Mouse (Mus musculus) intestine, embryonic 15.5 days (tissue): ENCODE results near the gene Anln. TPM values are rescaled to one million over a fixed set of nuclear protein-coding genes. Genes with fewer than 3 reads are reported as not detected.

Experiments used
- ATAC-seq: fragments of 200-750 bp; cut with Nextera tagmentation; 2 replicates; pipeline ENCODE4 v1.8.0; 2017; ENCODE audit warnings: moderate TSS enrichment, moderate library complexity
- H3K27ac ChIP-seq: fragments of 300-500 bp; sonication (generic); 2 replicates; pipeline ENCODE4 v1.5.1; 2015; ENCODE audit warnings: mild to moderate bottlenecking, inconsistent platforms
- H3K27me3 ChIP-seq: fragments of 300-500 bp; sonication (generic); replicated peaks from 2 replicates; pipeline ENCODE4 v1.6.1; 2015; ENCODE audit warnings: inconsistent platforms
- H3K36me3 ChIP-seq: fragments of 300-500 bp; sonication (generic); 2 replicates; pipeline ENCODE4 v1.6.1; 2015; ENCODE audit warnings: inconsistent platforms
- H3K4me1 ChIP-seq: fragments of 300-500 bp; sonication (generic); replicated peaks from 2 replicates; pipeline ENCODE4 v1.6.1; 2015; ENCODE audit warnings: inconsistent platforms
- H3K4me2 ChIP-seq: fragments of 300-500 bp; sonication (generic); replicated peaks from 2 replicates; pipeline ENCODE4 v1.6.1; 2015; ENCODE audit warnings: mild to moderate bottlenecking, inconsistent platforms
- H3K4me3 ChIP-seq: fragments of 300-500 bp; sonication (generic); replicated peaks from 2 replicates; pipeline ENCODE4 v1.5.1; 2015; ENCODE audit warnings: inconsistent platforms
- H3K9ac ChIP-seq: fragments of 300-500 bp; sonication (generic); 2 replicates; pipeline ENCODE4 v1.6.1; 2015; ENCODE audit warnings: inconsistent platforms
- H3K9me3 ChIP-seq: fragments of 300-500 bp; sonication (generic); 2 replicates; pipeline ENCODE4 v1.6.1; 2016; ENCODE audit warnings: inconsistent platforms
- WGBS: fragments of 180-500 bp; shearing (Covaris S2); methylation state at CpG from one replicate; pipeline ENCODE4 v1.1.7; 2015; 5-methylcytosine and 5-hydroxymethylcytosine counted together
- polyA plus RNA-seq: library from polyadenylated mRNA; unstranded; fragments of >200 nt; fragmentation: Nextera tagmentation; extraction: Ambion mirVana; gene quantifications from 2 replicates; pipeline ENCODE4 v1.2.1, GENCODE M21; 2015

Gene Anln
- 40.5 and 42.4 TPM in 2 replicates for polyA plus RNA-seq

- Histone ChIP-seq H3K4me1 (peaks cover 10% of the 10 kb centered on the region; the same call in 1 of the 2 replicates), H3K36me3 (no peaks in the 10 kb centered on the region), H3K27me3 (no peaks in the 10 kb centered on the region), H3K4me2 (peak within 1 kb of the TSS; percentile 91), H3K9ac (peak within 1 kb of the TSS; percentile 88), H3K9me3 (no peaks in the 10 kb centered on the region), H3K27ac (peak within 1 kb of the TSS; percentile 94), H3K4me3 (peak within 1 kb of the TSS; percentile 64)
- peak; percentile 97 for ATAC-seq
- WGBS, result under 1% methylated on average over 44 of the region's 44 CpGs
Measured at GRCm38 (mm10) chr9:22389021-22389476, at the start of gene Anln. Gene Anln (minus strand): TSS chr9:22389188.

GRCm38 (mm10) chr9:22434101-22434500 is 45.1 kb upstream of the Anln start:
- no peak overlapping the region for H3K4me3 ChIP-seq
- H3K4me2 ChIP-seq, result no peak overlapping the region
- H3K9me3 ChIP-seq, result no peaks in the 10 kb centered on the region
- H3K27me3 ChIP-seq, result no peaks in the 10 kb centered on the region
- H3K27ac ChIP-seq, result no peak overlapping the region
- ATAC-seq, result no peak
- H3K4me1 ChIP-seq, result no peaks in the 10 kb centered on the region
- H3K36me3 ChIP-seq, result no peaks in the 10 kb centered on the region
- no peak overlapping the region for H3K9ac ChIP-seq
- 83% methylated on average over 2 of the region's 2 CpGs for WGBS

- H3K4me1 ChIP-seq, result 0 out of 2 replicates have a peak, but pooled peaks cover 3% of the 10 kb centered on the region
- no peak overlapping the region for H3K27ac ChIP-seq
- no peak overlapping the region for H3K4me3 ChIP-seq
- H3K36me3 ChIP-seq, result no peaks in the 10 kb centered on the region
- H3K4me2 ChIP-seq, result no peak overlapping the region
- no peaks in the 10 kb centered on the region for H3K9me3 ChIP-seq
- no peak for ATAC-seq
- no peaks in the 10 kb centered on the region for H3K27me3 ChIP-seq
- 67% methylated on average over 2 of the region's 2 CpGs for WGBS
- no peak overlapping the region for H3K9ac ChIP-seq
Measured at GRCm38 (mm10) chr9:22433221-22433620, 44.2 kb upstream of the Anln start.

- no peak for ATAC-seq
- Histone ChIP-seq H3K4me1 (0 out of 2 replicates have a peak, but pooled peaks cover 3% of the 10 kb centered on the region), H3K9ac (no peak overlapping the region), H3K27me3 (no peaks in the 10 kb centered on the region), H3K27ac (no peak overlapping the region), H3K36me3 (no peaks in the 10 kb centered on the region), H3K4me3 (no peak overlapping the region), H3K4me2 (no peak overlapping the region), H3K9me3 (no peaks in the 10 kb centered on the region)
- 30% methylated on average over 5 of the region's 5 CpGs for WGBS
Measured at GRCm38 (mm10) chr9:22430315-22430840, 41.4 kb upstream of the Anln start.

- H3K9me3 ChIP-seq, result no peaks in the 10 kb centered on the region
- H3K27me3 ChIP-seq, result no peaks in the 10 kb centered on the region
- 0 out of 2 replicates have a peak, but pooled peaks have one; percentile 41 for ATAC-seq
- H3K9ac ChIP-seq, result no peak overlapping the region
- H3K36me3 ChIP-seq, result no peaks in the 10 kb centered on the region
- 0 out of 2 replicates have a peak overlapping the region, but pooled peaks have one; percentile 7 for H3K4me2 ChIP-seq
- H3K4me1 ChIP-seq, result 0 out of 2 replicates have a peak, but pooled peaks cover 3% of the 10 kb centered on the region
- WGBS, result 51% methylated on average over 15 of the region's 15 CpGs
- H3K4me3 ChIP-seq, result no peak overlapping the region
- H3K27ac ChIP-seq, result no peak overlapping the region
Measured at GRCm38 (mm10) chr9:22429533-22430241, 40.7 kb upstream of the Anln start.

- WGBS, result 67% methylated on average over 14 of the region's 14 CpGs
- Histone ChIP-seq H3K27me3 (no peaks in the 10 kb centered on the region), H3K4me3 (no peak overlapping the region), H3K9ac (no peak overlapping the region), H3K36me3 (no peaks in the 10 kb centered on the region), H3K4me1 (peaks cover 3% of the 10 kb centered on the region; the same call in 1 of the 2 replicates), H3K4me2 (no peak overlapping the region), H3K9me3 (no peaks in the 10 kb centered on the region), H3K27ac (no peak overlapping the region)
- ATAC-seq, result no peak
Measured at GRCm38 (mm10) chr9:22428666-22429410, 39.9 kb upstream of the Anln start.

GRCm38 (mm10) chr9:22428028-22428665 is 39.2 kb upstream of the Anln start:
- Histone ChIP-seq H3K4me1 (peaks cover 3% of the 10 kb centered on the region; the same call in 1 of the 2 replicates), H3K36me3 (no peaks in the 10 kb centered on the region), H3K27ac (no peak overlapping the region), H3K4me3 (no peak overlapping the region), H3K9ac (no peak overlapping the region), H3K27me3 (no peaks in the 10 kb centered on the region), H3K9me3 (no peaks in the 10 kb centered on the region), H3K4me2 (no peak overlapping the region)
- WGBS, result 40% methylated on average over 4 of the region's 4 CpGs
- no peak for ATAC-seq

- Histone ChIP-seq H3K36me3 (no peaks in the 10 kb centered on the region), H3K9me3 (no peaks in the 10 kb centered on the region), H3K4me2 (no peak overlapping the region), H3K27ac (no peak overlapping the region), H3K27me3 (no peaks in the 10 kb centered on the region), H3K9ac (no peak overlapping the region), H3K4me1 (peaks cover 3% of the 10 kb centered on the region; the same call in 1 of the 2 replicates), H3K4me3 (no peak overlapping the region)
- 88% methylated on average over 4 of the region's 4 CpGs for WGBS
- ATAC-seq, result no peak
Measured at GRCm38 (mm10) chr9:22424719-22425118, 35.7 kb upstream of the Anln start.

- Histone ChIP-seq H3K27ac (no peak overlapping the region), H3K4me3 (no peak overlapping the region), H3K4me2 (no peak overlapping the region), H3K9ac (no peak overlapping the region), H3K27me3 (no peaks in the 10 kb centered on the region), H3K4me1 (peaks cover 3% of the 10 kb centered on the region; the same call in 1 of the 2 replicates), H3K36me3 (no peaks in the 10 kb centered on the region), H3K9me3 (no peaks in the 10 kb centered on the region)
- WGBS, result 70% methylated on average over 10 of the region's 10 CpGs
- no peak for ATAC-seq
Measured at GRCm38 (mm10) chr9:22424196-22424595, 35.2 kb upstream of the Anln start.

GRCm38 (mm10) chr9:22423507-22423906 is 34.5 kb upstream of the Anln start:
- Histone ChIP-seq H3K36me3 (no peaks in the 10 kb centered on the region), H3K4me3 (no peak overlapping the region), H3K4me2 (no peak overlapping the region), H3K9ac (no peak overlapping the region), H3K9me3 (no peaks in the 10 kb centered on the region), H3K4me1 (peaks cover 2% of the 10 kb centered on the region; the same call in 1 of the 2 replicates), H3K27ac (no peak overlapping the region), H3K27me3 (no peaks in the 10 kb centered on the region)
- ATAC-seq, result no peak
- 61% methylated on average over 1 of the region's 1 CpGs for WGBS

GRCm38 (mm10) chr9:22422559-22422958 is 33.6 kb upstream of the Anln start:
- no peaks in the 10 kb centered on the region; the same call in 1 of the 2 replicates for H3K4me1 ChIP-seq
- H3K9me3 ChIP-seq, result no peaks in the 10 kb centered on the region
- no peak for ATAC-seq
- no peak overlapping the region for H3K9ac ChIP-seq
- 50% methylated on average over 1 of the region's 1 CpGs for WGBS
- no peaks in the 10 kb centered on the region for H3K27me3 ChIP-seq
- H3K4me3 ChIP-seq, result no peak overlapping the region
- H3K27ac ChIP-seq, result no peak overlapping the region
- no peaks in the 10 kb centered on the region for H3K36me3 ChIP-seq
- H3K4me2 ChIP-seq, result no peak overlapping the region

GRCm38 (mm10) chr9:22420491-22420890 is 31.5 kb upstream of the Anln start:
- Histone ChIP-seq H3K9ac (no peak overlapping the region), H3K4me2 (no peak overlapping the region), H3K4me3 (no peak overlapping the region), H3K27me3 (no peaks in the 10 kb centered on the region), H3K9me3 (no peaks in the 10 kb centered on the region), H3K27ac (no peak overlapping the region), H3K36me3 (no peaks in the 10 kb centered on the region), H3K4me1 (no peaks in the 10 kb centered on the region; the same call in 1 of the 2 replicates)
- WGBS, result 55% methylated on average over 7 of the region's 7 CpGs
- no peak for ATAC-seq
